Mouse (Mus musculus) stomach, embryonic 15.5 days (tissue): ENCODE data around the gene Atf6. TPM values are rescaled to one million over a fixed set of nuclear protein-coding genes. Genes with fewer than 3 reads are reported as not detected.

Experiments
- ATAC-seq: fragments of 200-750 bp; cut with Nextera tagmentation; 2 replicates; pipeline ENCODE4 v1.8.0; 2017; ENCODE audit warnings: low read depth, moderate number of reproducible peaks, moderate TSS enrichment; ENCODE audit not compliant: insufficient read depth, low FRiP score
- H3K27ac ChIP-seq: fragments of 300-500 bp; sonication (generic); 2 replicates; pipeline ENCODE4 v1.5.1; 2015; ENCODE audit warnings: mild to moderate bottlenecking, inconsistent platforms
- H3K27me3 ChIP-seq: fragments of 300-500 bp; sonication (generic); replicated peaks from 2 replicates; pipeline ENCODE4 v1.6.1; 2015; ENCODE audit warnings: inconsistent platforms
- H3K36me3 ChIP-seq: fragments of 300-500 bp; sonication (generic); 2 replicates; pipeline ENCODE4 v1.6.1; 2015; ENCODE audit warnings: inconsistent platforms
- H3K4me1 ChIP-seq: fragments of 300-500 bp; sonication (generic); 2 replicates; pipeline ENCODE4 v1.6.1; 2015; ENCODE audit warnings: inconsistent platforms
- H3K4me2 ChIP-seq: fragments of 300-500 bp; sonication (generic); 2 replicates; pipeline ENCODE4 v1.6.1; 2015; ENCODE audit warnings: mild to moderate bottlenecking, inconsistent platforms
- H3K4me3 ChIP-seq: fragments of 300-500 bp; sonication (generic); replicated peaks from 2 replicates; pipeline ENCODE4 v1.5.1; 2015; ENCODE audit warnings: inconsistent platforms
- H3K9ac ChIP-seq: fragments of 300-500 bp; sonication (generic); 2 replicates; pipeline ENCODE4 v1.6.1; 2015; ENCODE audit warnings: inconsistent platforms
- H3K9me3 ChIP-seq: fragments of 300-500 bp; sonication (generic); 2 replicates; pipeline ENCODE4 v1.6.1; 2016; ENCODE audit warnings: inconsistent platforms
- WGBS: fragments of 180-500 bp; shearing (Covaris S2); methylation state at CpG from one replicate; pipeline ENCODE4 v1.1.7; 2015; 5-methylcytosine and 5-hydroxymethylcytosine counted together
- polyA plus RNA-seq: library from polyadenylated mRNA; unstranded; fragments of >200 nt; fragmentation: Nextera tagmentation; extraction: Ambion mirVana; gene quantifications from 2 replicates; pipeline ENCODE4 v1.2.1, GENCODE M21; 2015

Gene Atf6
- polyA plus RNA-seq, 1 experiment from 2014 or later, result 8.9 TPM

- Histone ChIP-seq H3K9me3 (no peaks in the 10 kb centered on the region), H3K27me3 (no peaks in the 10 kb centered on the region), H3K4me1 (no peaks in the 10 kb centered on the region), H3K4me2 (no peak overlapping the region), H3K27ac (no peak overlapping the region), H3K36me3 (no peaks in the 10 kb centered on the region), H3K9ac (no peak overlapping the region), H3K4me3 (no peak overlapping the region)
- 80% methylated on average over 3 of the region's 3 CpGs for WGBS
- ATAC-seq, result no peak
Observed at GRCm38 (mm10) chr1:170709969-170710368, 157.6 kb downstream of the Atf6 start.

GRCm38 (mm10) chr1:170709481-170709880, 158.1 kb downstream of the Atf6 start:
- ATAC-seq, result no peak
- H3K27me3 ChIP-seq, result no peaks in the 10 kb centered on the region
- 87% methylated on average over 8 of the region's 8 CpGs for WGBS
- no peaks in the 10 kb centered on the region for H3K4me1 ChIP-seq
- H3K27ac ChIP-seq, result no peak overlapping the region
- H3K4me3 ChIP-seq, result no peak overlapping the region
- no peak overlapping the region for H3K9ac ChIP-seq
- H3K36me3 ChIP-seq, result no peaks in the 10 kb centered on the region
- H3K9me3 ChIP-seq, result no peaks in the 10 kb centered on the region
- no peak overlapping the region for H3K4me2 ChIP-seq

GRCm38 (mm10) chr1:170709034-170709433, 158.5 kb downstream of the Atf6 start:
- no peaks in the 10 kb centered on the region for H3K36me3 ChIP-seq
- no peak overlapping the region for H3K4me2 ChIP-seq
- H3K4me1 ChIP-seq, result no peaks in the 10 kb centered on the region
- WGBS, result 62% methylated on average over 3 of the region's 3 CpGs
- no peaks in the 10 kb centered on the region for H3K9me3 ChIP-seq
- H3K27me3 ChIP-seq, result no peaks in the 10 kb centered on the region
- no peak for ATAC-seq
- no peak overlapping the region for H3K9ac ChIP-seq
- H3K27ac ChIP-seq, result no peak overlapping the region
- no peak overlapping the region for H3K4me3 ChIP-seq

- Histone ChIP-seq H3K4me1 (0 out of 2 replicates have a peak, but pooled peaks cover 3% of the 10 kb centered on the region), H3K36me3 (no peaks in the 10 kb centered on the region), H3K4me2 (no peak overlapping the region), H3K9ac (no peak overlapping the region), H3K27me3 (no peaks in the 10 kb centered on the region), H3K27ac (no peak overlapping the region), H3K4me3 (no peak overlapping the region), H3K9me3 (no peaks in the 10 kb centered on the region)
- no peak for ATAC-seq
- 82% methylated on average over 4 of the region's 4 CpGs for whole genome bisulfite sequencing
Observed at GRCm38 (mm10) chr1:170706046-170706445, 161.5 kb downstream of the Atf6 start.

- Histone ChIP-seq H3K9ac (no peak overlapping the region), H3K4me1 (0 out of 2 replicates have a peak, but pooled peaks cover 4% of the 10 kb centered on the region), H3K27ac (no peak overlapping the region), H3K36me3 (no peaks in the 10 kb centered on the region), H3K4me3 (no peak overlapping the region), H3K27me3 (no peaks in the 10 kb centered on the region), H3K4me2 (no peak overlapping the region), H3K9me3 (no peaks in the 10 kb centered on the region)
- 72% methylated on average over 4 of the region's 4 CpGs for WGBS
- no peak for ATAC-seq
Observed at GRCm38 (mm10) chr1:170704911-170705594, 162.5 kb downstream of the Atf6 start.

- Histone ChIP-seq H3K9me3 (no peaks in the 10 kb centered on the region), H3K4me3 (no peak overlapping the region), H3K27me3 (no peaks in the 10 kb centered on the region), H3K9ac (no peak overlapping the region), H3K36me3 (no peaks in the 10 kb centered on the region), H3K27ac (no peak overlapping the region), H3K4me1 (0 out of 2 replicates have a peak, but pooled peaks cover 6% of the 10 kb centered on the region), H3K4me2 (no peak overlapping the region)
- ATAC-seq, result no peak
- WGBS, result 92% methylated on average over 6 of the region's 6 CpGs
Observed at GRCm38 (mm10) chr1:170704103-170704502, 163.5 kb downstream of the Atf6 start.

GRCm38 (mm10) chr1:170702958-170703357, 164.6 kb downstream of the Atf6 start:
- Histone ChIP-seq H3K4me1 (0 out of 2 replicates have a peak, but pooled peaks cover 6% of the 10 kb centered on the region), H3K36me3 (no peaks in the 10 kb centered on the region), H3K9me3 (no peaks in the 10 kb centered on the region), H3K27ac (no peak overlapping the region), H3K4me2 (no peak overlapping the region), H3K4me3 (no peak overlapping the region), H3K27me3 (no peaks in the 10 kb centered on the region), H3K9ac (no peak overlapping the region)
- no peak for ATAC-seq
- 85% methylated on average over 6 of the region's 6 CpGs for WGBS

- Histone ChIP-seq H3K9ac (no peak overlapping the region), H3K4me3 (no peak overlapping the region), H3K4me2 (no peak overlapping the region), H3K27me3 (no peaks in the 10 kb centered on the region), H3K9me3 (no peaks in the 10 kb centered on the region), H3K4me1 (0 out of 2 replicates have a peak, but pooled peaks cover 6% of the 10 kb centered on the region), H3K27ac (no peak overlapping the region), H3K36me3 (no peaks in the 10 kb centered on the region)
- no peak for ATAC-seq
- 82% methylated on average over 2 of the region's 2 CpGs for WGBS
Observed at GRCm38 (mm10) chr1:170702263-170702662, 165.3 kb downstream of the Atf6 start.

- Histone ChIP-seq H3K9me3 (no peaks in the 10 kb centered on the region), H3K36me3 (no peaks in the 10 kb centered on the region), H3K4me3 (no peak overlapping the region), H3K4me2 (no peak overlapping the region), H3K27ac (no peak overlapping the region), H3K9ac (no peak overlapping the region), H3K4me1 (0 out of 2 replicates have a peak, but pooled peaks cover 6% of the 10 kb centered on the region), H3K27me3 (no peaks in the 10 kb centered on the region)
- ATAC-seq, result no peak
- 77% methylated on average over 8 of the region's 8 CpGs for WGBS
Observed at GRCm38 (mm10) chr1:170701582-170701981, 166.0 kb downstream of the Atf6 start.

GRCm38 (mm10) chr1:170701178-170701577, 166.4 kb downstream of the Atf6 start:
- Histone ChIP-seq H3K9ac (no peak overlapping the region), H3K27me3 (no peaks in the 10 kb centered on the region), H3K36me3 (no peaks in the 10 kb centered on the region), H3K4me2 (no peak overlapping the region), H3K9me3 (no peaks in the 10 kb centered on the region), H3K4me1 (0 out of 2 replicates have a peak, but pooled peaks cover 6% of the 10 kb centered on the region), H3K4me3 (no peak overlapping the region), H3K27ac (no peak overlapping the region)
- ATAC-seq, result no peak
- 46% methylated on average over 3 of the region's 3 CpGs for WGBS

- ATAC-seq, result no peak
- H3K4me3 ChIP-seq, result no peak overlapping the region
- 75% methylated on average over 3 of the region's 3 CpGs for WGBS
Observed at GRCm38 (mm10) chr1:170700496-170701027, 167.0 kb downstream of the Atf6 start.

GRCm38 (mm10) chr1:170699553-170699952, 168.0 kb downstream of the Atf6 start:
- 60% methylated on average over 9 of the region's 9 CpGs for WGBS
- ATAC-seq, result no peak

More at GRCm38 (mm10) chr1:170700496-170701027, 167.0 kb downstream of the Atf6 start:
- Histone ChIP-seq H3K27ac (no peak overlapping the region), H3K4me1 (0 out of 2 replicates have a peak, but pooled peaks cover 6% of the 10 kb centered on the region), H3K36me3 (no peaks in the 10 kb centered on the region), H3K4me2 (no peak overlapping the region), H3K9ac (no peak overlapping the region), H3K27me3 (no peaks in the 10 kb centered on the region), H3K9me3 (no peaks in the 10 kb centered on the region)

More at GRCm38 (mm10) chr1:170699553-170699952, 168.0 kb downstream of the Atf6 start:
- no peaks in the 10 kb centered on the region for H3K36me3 ChIP-seq
- H3K27me3 ChIP-seq, result no peaks in the 10 kb centered on the region
- 0 out of 2 replicates have a peak, but pooled peaks cover 6% of the 10 kb centered on the region for H3K4me1 ChIP-seq
- H3K4me2 ChIP-seq, result no peak overlapping the region
- H3K27ac ChIP-seq, result no peak overlapping the region
- no peak overlapping the region for H3K4me3 ChIP-seq
- no peak overlapping the region for H3K9ac ChIP-seq
- H3K9me3 ChIP-seq, result no peaks in the 10 kb centered on the region
